8 mouse cellular contexts compared by ENCODE assay signal in the genomic region with DNA sequence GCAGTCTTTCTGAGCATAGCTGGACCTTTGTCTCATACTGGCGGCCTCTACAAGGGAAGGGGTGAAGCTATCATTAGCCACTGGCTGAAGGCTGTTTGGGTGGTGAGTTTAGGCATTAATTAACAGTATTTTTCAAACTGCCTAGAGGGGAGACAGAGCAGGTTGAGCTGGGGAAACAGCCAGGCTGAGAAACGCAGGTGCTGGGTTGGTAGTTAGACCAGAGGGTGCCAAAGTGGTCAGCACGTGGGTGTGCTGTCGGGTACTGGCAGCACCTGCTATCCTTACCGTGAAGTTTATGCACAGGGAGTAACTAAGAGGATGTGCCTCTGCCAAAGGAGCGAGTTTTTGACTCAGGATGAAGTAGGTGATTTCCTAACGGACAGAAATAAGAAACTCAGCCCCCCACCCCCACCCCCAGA. TPM values are rescaled to one million over a fixed set of nuclear protein-coding genes. Genes with fewer than 3 reads are reported as not detected.
DNase-seq lines count a peak whose midpoint lies in the region; ATAC-seq and TF ChIP-seq lines count a peak whose summit lies in the region.

No protein-coding gene starts in this region.

- 39% methylated on average over 7 of the region's 7 CpGs for WGBS in liver, embryonic 13.5 days (ENCODE audit: insufficient replicate concordance)
- 50% methylated on average over 7 of the region's 7 CpGs for WGBS in liver, embryonic 11.5 days
- WGBS in kidney, adult 2 months, result 32% methylated on average over 7 of the region's 7 CpGs
- WGBS in neural tube, embryonic 14.5 days, result 21% methylated on average over 7 of the region's 7 CpGs

- H3K4me1 ChIP-seq in liver, embryonic 13.5 days (replicated peaks), result peaks cover 63% of the 10 kb centered on the region
- peaks cover 41% of the 10 kb centered on the region for H3K4me1 ChIP-seq in liver, embryonic 11.5 days (replicated peaks; ENCODE audit: control insufficient read depth, insufficient read depth, low read length)
- peaks cover 19% of the 10 kb centered on the region for H3K4me1 ChIP-seq in kidney, adult 2 months (ENCODE audit: control insufficient read depth, insufficient read depth, low read length)
- H3K4me1 ChIP-seq in neural tube, embryonic 14.5 days (ENCODE audit: control insufficient read depth, insufficient read depth, low read length), result peaks cover 12% of the 10 kb centered on the region; the same call in 1 of the 2 replicates

- intact Hi-C loops in left cerebral cortex, postnatal 25 days (cut with DNase I), result no loop called here

- ATAC-seq in liver, embryonic 13.5 days (ENCODE audit: low read depth), result no peak
- no peak for ATAC-seq in liver, embryonic 11.5 days (replicated peaks; ENCODE audit: low FRiP score)
- ATAC-seq in common myeloid progenitor, adult 5-6 weeks (replicated peaks; ENCODE audit: low read depth, poor library complexity, severe bottlenecking), result peak; percentile 20; the same call in 1 of the 2 replicates
- ATAC-seq in neural tube, embryonic 14.5 days (ENCODE audit: low read depth), result peak; percentile 62

- no peak for TF ChIP-seq POLR2A in kidney, adult 2 months (IDR thresholded peaks at IDR 0.05; ENCODE audit: low read depth, low read length)

- H3K36me3 ChIP-seq in liver, embryonic 13.5 days, result no peaks in the 10 kb centered on the region
- H3K36me3 ChIP-seq in liver, embryonic 11.5 days (ENCODE audit: control insufficient read depth, insufficient read depth, low read length), result no peaks in the 10 kb centered on the region
- H3K36me3 ChIP-seq in kidney, adult 2 months (ENCODE audit: control insufficient read depth, insufficient read depth, low read length), result no peaks in the 10 kb centered on the region
- H3K36me3 ChIP-seq in neural tube, embryonic 14.5 days (ENCODE audit: control insufficient read depth, insufficient read depth, low read length), result no peaks in the 10 kb centered on the region

- DNase-seq in liver, embryonic 13.5 days, result no peak
- DNase-seq in liver, embryonic 11.5 days (ENCODE audit: low spot score), result no peak
- DNase-seq in kidney, adult 2 months, result peak; percentile 77
- DNase-seq in c-Kit-positive CD71-positive TER-119-positive erythroid progenitor cells, embryonic 14.5 days (ENCODE audit: low spot score), result no peak
- DNase-seq in Muller cell, postnatal 12 days (ENCODE audit: inconsistent ontology term), result no peak
- no peak for DNase-seq in left cerebral cortex, postnatal 25 days (ENCODE audit: low spot score in 2 of 2)

- H3K4me3 ChIP-seq in liver, embryonic 13.5 days (replicated peaks), result no peak overlapping the region
- H3K4me3 ChIP-seq in liver, embryonic 11.5 days (ENCODE audit: low read depth, low read length), result no peak overlapping the region
- H3K4me3 ChIP-seq in kidney, adult 2 months (ENCODE audit: insufficient read depth, low read depth, low read length), result no peak overlapping the region
- no peak overlapping the region for H3K4me3 ChIP-seq in neural tube, embryonic 14.5 days (ENCODE audit: low read depth, low read length)

- no peak overlapping the region for H3K4me2 ChIP-seq in liver, embryonic 13.5 days
- no peak overlapping the region for H3K4me2 ChIP-seq in liver, embryonic 11.5 days
- H3K4me2 ChIP-seq in neural tube, embryonic 14.5 days (ENCODE audit: low read depth, low read length), result no peak overlapping the region

- no peak overlapping the region for H3K9ac ChIP-seq in liver, embryonic 13.5 days
- H3K9ac ChIP-seq in liver, embryonic 11.5 days (ENCODE audit: low read depth, low read length), result no peak overlapping the region
- H3K9ac ChIP-seq in neural tube, embryonic 14.5 days (replicated peaks; ENCODE audit: low read depth, low read length), result no peak overlapping the region

- no peaks in the 10 kb centered on the region for H3K27me3 ChIP-seq in liver, embryonic 13.5 days
- no peaks in the 10 kb centered on the region for H3K27me3 ChIP-seq in liver, embryonic 11.5 days (replicated peaks; ENCODE audit: control insufficient read depth, insufficient read depth, low read length)
- no peaks in the 10 kb centered on the region for H3K27me3 ChIP-seq in kidney, adult 2 months (replicated peaks; ENCODE audit: control insufficient read depth, insufficient read depth, low read length)
- H3K27me3 ChIP-seq in neural tube, embryonic 14.5 days (ENCODE audit: control insufficient read depth, insufficient read depth, low read length), result no peaks in the 10 kb centered on the region

- TF ChIP-seq CTCF in kidney, adult 2 months (conservative IDR thresholded peaks at IDR 0.05; ENCODE audit: insufficient read depth, insufficient read length, low read depth, low read length), result no peak

- H3K27ac ChIP-seq in liver, embryonic 13.5 days, result peak overlapping the region; percentile 39; the same call in 1 of the 2 replicates
- H3K27ac ChIP-seq in liver, embryonic 11.5 days (ENCODE audit: low read depth, low read length), result no peak overlapping the region
- peak overlapping the region; percentile 21; the same call in 1 of the 2 replicates for H3K27ac ChIP-seq in kidney, adult 2 months (ENCODE audit: insufficient read depth, low read depth, low read length)
- peak overlapping the region; percentile 0; the same call in 1 of the 2 replicates for H3K27ac ChIP-seq in neural tube, embryonic 14.5 days (ENCODE audit: low read depth, low read length)

- no peaks in the 10 kb centered on the region for H3K9me3 ChIP-seq in liver, embryonic 13.5 days (replicated peaks)
- H3K9me3 ChIP-seq in liver, embryonic 11.5 days (ENCODE audit: control insufficient read depth, low read length), result no peaks in the 10 kb centered on the region
- H3K9me3 ChIP-seq in neural tube, embryonic 14.5 days (ENCODE audit: control insufficient read depth, low read length), result no peaks in the 10 kb centered on the region

RNA-seq across cellular contexts. Expression of a gene that starts 13.4 kb away (rescaled TPM):
- 3.4 and 4.5 TPM in 2 replicates for polyA plus RNA-seq in liver, embryonic 13.5 days (2015; fragmentation: Nextera tagmentation; extraction: Ambion mirVana)
- polyA plus RNA-seq in liver, embryonic 11.5 days (2014; fragmentation: Nextera tagmentation; extraction: Ambion mirVana), result 5.7 and 6.5 TPM in 2 replicates
- 25.9 and 28.8 TPM in 2 replicates for total RNA-seq in common myeloid progenitor, adult 5-6 weeks (2017)
- polyA plus RNA-seq in kidney, adult 2 months (2012; rRNA removed), result 4.8 and 5.2 TPM in 2 replicates
- polyA plus RNA-seq in neural tube, embryonic 14.5 days (2014; fragmentation: Nextera tagmentation; extraction: Ambion mirVana), result 18.9 and 20.5 TPM in 2 replicates
- 10 to 100 TPM; 35.8 to 37.8 TPM for total RNA-seq in left cerebral cortex, postnatal 25 days (2021)

RNA-seq across cellular contexts. Expression of a gene that starts 17.7 kb away (rescaled TPM):
- polyA plus RNA-seq in liver, embryonic 13.5 days (2015; fragmentation: Nextera tagmentation; extraction: Ambion mirVana), result 24.7 and 30.0 TPM in 2 replicates
- 49.9 and 53.8 TPM in 2 replicates for polyA plus RNA-seq in liver, embryonic 11.5 days (2014; fragmentation: Nextera tagmentation; extraction: Ambion mirVana)
- 70.6 and 76.9 TPM in 2 replicates for total RNA-seq in common myeloid progenitor, adult 5-6 weeks (2017)
- polyA plus RNA-seq in kidney, adult 2 months (2012; rRNA removed), result 5.7 and 7.5 TPM in 2 replicates
- polyA plus RNA-seq in neural tube, embryonic 14.5 days (2014; fragmentation: Nextera tagmentation; extraction: Ambion mirVana), result 53.5 and 60.6 TPM in 2 replicates
- total RNA-seq in left cerebral cortex, postnatal 25 days (2021), result 10 to 100 TPM; 23.1 to 25.4 TPM

Comparison
In these comparisons a context has a peak if more than half of its experiments do, and no peak if none do; other contexts are left out.
1. ATAC-seq: peak in common myeloid progenitor, adult 5-6 weeks (single experiment) and neural tube, embryonic 14.5 days (single experiment); none in liver, embryonic 13.5 days (single experiment) and liver, embryonic 11.5 days (single experiment).